Mouse (Mus musculus): ENCODE results near the gene Gm49661. TPM values are rescaled to one million over a fixed set of nuclear protein-coding genes. Genes with fewer than 3 reads are reported as not detected.

Gene Gm49661
- total RNA-seq, 2 experiments from 2014 or later, result 3.2 TPM; not detected in 1

GRCm38 (mm10) chr8:84935489-84935888, 33.7 kb downstream of the Gm49661 start:
- no peak for ATAC-seq (ENCODE audit: poor library complexity, severe bottlenecking)

GRCm38 (mm10) chr8:84934860-84935259, 34.4 kb downstream of the Gm49661 start:
- ATAC-seq (ENCODE audit: poor library complexity, severe bottlenecking), result no peak

- no peak for ATAC-seq (ENCODE audit: poor library complexity, severe bottlenecking)
These were observed 35.3 kb downstream of the Gm49661 start for GRCm38 (mm10) chr8:84933767-84934559.

GRCm38 (mm10) chr8:84930582-84930981, 38.7 kb downstream of the Gm49661 start:
- ATAC-seq (ENCODE audit: poor library complexity, severe bottlenecking), result no peak

- peak; percentile 95 for ATAC-seq (ENCODE audit: poor library complexity, severe bottlenecking)
These were observed 40.6 kb downstream of the Gm49661 start for GRCm38 (mm10) chr8:84928456-84929306.

- no peak for ATAC-seq (ENCODE audit: poor library complexity, severe bottlenecking)
These were observed 41.7 kb downstream of the Gm49661 start for GRCm38 (mm10) chr8:84927513-84927912.

GRCm38 (mm10) chr8:84925557-84925956, 43.7 kb downstream of the Gm49661 start:
- no peak for ATAC-seq (ENCODE audit: poor library complexity, severe bottlenecking)

GRCm38 (mm10) chr8:84921596-84921995, 47.6 kb downstream of the Gm49661 start:
- ATAC-seq (ENCODE audit: poor library complexity, severe bottlenecking), result no peak

GRCm38 (mm10) chr8:84918646-84919045, 50.6 kb downstream of the Gm49661 start:
- ATAC-seq (ENCODE audit: poor library complexity, severe bottlenecking), result no peak

- ATAC-seq (ENCODE audit: poor library complexity, severe bottlenecking), result no peak
These were observed 51.5 kb downstream of the Gm49661 start for GRCm38 (mm10) chr8:84917781-84918180.

Other genes starting within 250 kb of the Gm49661 start
- 40.4 and 45.2 TPM in 2 replicates for gene G430095P16Rik, start 246.4 kb downstream of the Gm49661 start, total RNA-seq (2015)
- 20.6 and 25.5 TPM in 2 replicates for gene G430095P16Rik, start 246.4 kb downstream of the Gm49661 start, total RNA-seq (2017)
- gene Nfix, start 169.1 kb downstream of the Gm49661 start, total RNA-seq (2015), result 23.8 and 26.9 TPM in 2 replicates
- 7.7 and 17.0 TPM in 2 replicates for gene Nfix, start 169.1 kb downstream of the Gm49661 start, total RNA-seq (2017)
- gene Dand5, start 146.6 kb downstream of the Gm49661 start, total RNA-seq (2015), result 1.4 and 2.6 TPM in 2 replicates
- 0.28 and 4.4 TPM in 2 replicates for gene Dand5, start 146.6 kb downstream of the Gm49661 start, total RNA-seq (2017)
- 6.3 and 6.6 TPM in 2 replicates for gene Gadd45gip1, start 137.9 kb downstream of the Gm49661 start, total RNA-seq (2015)
- 13.9 and 20.5 TPM in 2 replicates for gene Gadd45gip1, start 137.9 kb downstream of the Gm49661 start, total RNA-seq (2017)
- gene Rad23a, start 128.8 kb downstream of the Gm49661 start, total RNA-seq (2015), result 35.6 and 36.9 TPM in 2 replicates
- gene Rad23a, start 128.8 kb downstream of the Gm49661 start, total RNA-seq (2017), result 27.6 and 29.5 TPM in 2 replicates
- 163 and 187 TPM in 2 replicates for gene Calr, start 122.5 kb downstream of the Gm49661 start, total RNA-seq (2015)
- gene Calr, start 122.5 kb downstream of the Gm49661 start, total RNA-seq (2017), result 821 and 830 TPM in 2 replicates
- 11.6 and 17.3 TPM in 2 replicates for gene Farsa, start 112.4 kb downstream of the Gm49661 start, total RNA-seq (2015)
- gene Farsa, start 112.4 kb downstream of the Gm49661 start, total RNA-seq (2017), result 49.7 and 53.4 TPM in 2 replicates
- 67.7 and 97.1 TPM in 2 replicates for gene Syce2, start 97.3 kb downstream of the Gm49661 start, total RNA-seq (2015)
- gene Syce2, start 97.3 kb downstream of the Gm49661 start, total RNA-seq (2017), result 46.2 and 47.5 TPM in 2 replicates
- 7.4 and 8.8 TPM in 2 replicates for gene Gcdh, start 75.5 kb downstream of the Gm49661 start, total RNA-seq (2015)
- gene Gcdh, start 75.5 kb downstream of the Gm49661 start, total RNA-seq (2017), result 9.7 and 11.9 TPM in 2 replicates
- gene Klf1, start 67.5 kb downstream of the Gm49661 start, total RNA-seq (2015), result 2.0 and 5.2 TPM in 2 replicates
- 1.8 and 8.7 TPM in 2 replicates for gene Klf1, start 67.5 kb downstream of the Gm49661 start, total RNA-seq (2017)
- 15.2 and 30.1 TPM in 2 replicates for gene Dnase2a, start 60.9 kb downstream of the Gm49661 start, total RNA-seq (2015)
- gene Dnase2a, start 60.9 kb downstream of the Gm49661 start, total RNA-seq (2017), result 27.4 and 39.0 TPM in 2 replicates
- gene Mast1, start 32.1 kb downstream of the Gm49661 start, total RNA-seq (2015), result 0.02 TPM in 1 of 2 replicates, not detected in the other
- gene Mast1, start 32.1 kb downstream of the Gm49661 start, total RNA-seq (2017), result 0.07 and 0.08 TPM in 2 replicates
- not detected in 2 replicates for gene Rtbdn, start 22.4 kb downstream of the Gm49661 start, total RNA-seq (2015)
- gene Rtbdn, start 22.4 kb downstream of the Gm49661 start, total RNA-seq (2017), result not detected in 2 replicates
- gene Prdx2, start 154 bp upstream of the Gm49661 start, total RNA-seq (2015), result 180 and 184 TPM in 2 replicates
- 230 and 256 TPM in 2 replicates for gene Prdx2, start 154 bp upstream of the Gm49661 start, total RNA-seq (2017)
- gene Rnaseh2a, start 334 bp upstream of the Gm49661 start, total RNA-seq (2015), result 56.8 and 75.8 TPM in 2 replicates
- 41.1 and 49.0 TPM in 2 replicates for gene Rnaseh2a, start 334 bp upstream of the Gm49661 start, total RNA-seq (2017)
- 45.5 and 60.4 TPM in 2 replicates for gene Junb, start 9.3 kb upstream of the Gm49661 start, total RNA-seq (2015)
- gene Junb, start 9.3 kb upstream of the Gm49661 start, total RNA-seq (2017), result 110 and 125 TPM in 2 replicates
- 0.82 and 1.1 TPM in 2 replicates for gene Hook2, start 21.2 kb upstream of the Gm49661 start, total RNA-seq (2015)
- 3.1 and 6.6 TPM in 2 replicates for gene Hook2, start 21.2 kb upstream of the Gm49661 start, total RNA-seq (2017)
- 0.07 TPM in 1 of 2 replicates, not detected in the other for gene Best2, start 45.1 kb upstream of the Gm49661 start, total RNA-seq (2015)
- gene Best2, start 45.1 kb upstream of the Gm49661 start, total RNA-seq (2017), result not detected in 2 replicates
- gene Asna1, start 55.8 kb upstream of the Gm49661 start, total RNA-seq (2015), result 52.5 and 64.0 TPM in 2 replicates
- gene Asna1, start 55.8 kb upstream of the Gm49661 start, total RNA-seq (2017), result 61.2 and 65.5 TPM in 2 replicates
- 138 and 141 TPM in 2 replicates for gene Trir, start 57.4 kb upstream of the Gm49661 start, total RNA-seq (2015)
- 411 and 422 TPM in 2 replicates for gene Trir, start 57.4 kb upstream of the Gm49661 start, total RNA-seq (2017)
- 13.2 and 18.8 TPM in 2 replicates for gene Tnpo2, start 67.5 kb upstream of the Gm49661 start, total RNA-seq (2015)
- 13.1 and 17.7 TPM in 2 replicates for gene Tnpo2, start 67.5 kb upstream of the Gm49661 start, total RNA-seq (2017)
- 2.1 and 4.1 TPM in 2 replicates for gene Fbxw9, start 90.6 kb upstream of the Gm49661 start, total RNA-seq (2015)
- gene Fbxw9, start 90.6 kb upstream of the Gm49661 start, total RNA-seq (2017), result 3.0 and 3.2 TPM in 2 replicates
- not detected in 2 replicates for gene Gm5741, start 98.5 kb upstream of the Gm49661 start, total RNA-seq (2015)
- gene Gm5741, start 98.5 kb upstream of the Gm49661 start, total RNA-seq (2017), result not detected in 2 replicates
- gene Dhps, start 102.3 kb upstream of the Gm49661 start, total RNA-seq (2015), result 50.9 and 55.1 TPM in 2 replicates
- 26.9 and 30.2 TPM in 2 replicates for gene Dhps, start 102.3 kb upstream of the Gm49661 start, total RNA-seq (2017)
- 116 and 119 TPM in 2 replicates for gene Wdr83os, start 111.3 kb upstream of the Gm49661 start, total RNA-seq (2015)
- 27.8 and 39.4 TPM in 2 replicates for gene Wdr83os, start 111.3 kb upstream of the Gm49661 start, total RNA-seq (2017)
- gene Wdr83, start 111.9 kb upstream of the Gm49661 start, total RNA-seq (2015), result 17.0 and 20.5 TPM in 2 replicates
- gene Wdr83, start 111.9 kb upstream of the Gm49661 start, total RNA-seq (2017), result 9.9 and 12.5 TPM in 2 replicates
- gene Man2b1, start 113.8 kb upstream of the Gm49661 start, total RNA-seq (2015), result 204 TPM in 2 replicates
- gene Man2b1, start 113.8 kb upstream of the Gm49661 start, total RNA-seq (2017), result 159 and 161 TPM in 2 replicates
- not detected in 2 replicates for gene Zfp791, start 153.7 kb upstream of the Gm49661 start, total RNA-seq (2015)
- gene Zfp791, start 153.7 kb upstream of the Gm49661 start, total RNA-seq (2017), result not detected in 2 replicates
- gene Cks1brt, start 182.5 kb upstream of the Gm49661 start, total RNA-seq (2015), result not detected in 2 replicates
- not detected in 2 replicates for gene Cks1brt, start 182.5 kb upstream of the Gm49661 start, total RNA-seq (2017)

All from megakaryocyte, adult 5-6 weeks (primary cell).